Mouse (Mus musculus) induced T-regulatory cell, adult 2 months (primary cell): ENCODE data around the gene Rhod.
A peak's percentile ranks its signal among the peaks of the same experiment; 100 is the strongest.
"Not testable (repeated sequence)": the region's sequence is repeated elsewhere in the genome, so short reads cannot be mapped to it uniquely, and the experiment has no call there.

Experiments
- DNase-seq: peaks from one replicate; pipeline ENCODE4 v3.0.0-alpha.2; 2012; ENCODE audit warnings: low read depth

The Rhod gene

DNA sequence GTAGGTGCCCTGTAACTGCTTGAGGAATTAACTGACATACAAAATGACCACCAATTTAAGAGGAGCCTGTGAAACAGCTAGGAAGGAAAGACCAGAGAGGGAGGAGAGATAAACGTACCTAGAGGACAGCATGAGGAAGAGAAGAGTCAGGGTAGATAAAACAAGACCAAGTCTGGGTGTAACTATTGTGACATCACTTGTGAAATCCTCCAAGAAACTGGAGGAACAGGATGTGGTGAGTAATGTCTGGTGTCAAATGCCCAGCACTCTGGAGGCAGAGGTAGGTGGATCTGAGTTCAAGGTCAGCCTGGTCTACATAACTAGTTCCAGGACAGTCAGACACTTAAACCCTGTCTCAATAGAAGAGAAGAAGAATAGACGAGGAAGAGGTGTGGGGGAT, 30.2 kb downstream of the Rhod start:
- DNase-seq: no peak

DNA sequence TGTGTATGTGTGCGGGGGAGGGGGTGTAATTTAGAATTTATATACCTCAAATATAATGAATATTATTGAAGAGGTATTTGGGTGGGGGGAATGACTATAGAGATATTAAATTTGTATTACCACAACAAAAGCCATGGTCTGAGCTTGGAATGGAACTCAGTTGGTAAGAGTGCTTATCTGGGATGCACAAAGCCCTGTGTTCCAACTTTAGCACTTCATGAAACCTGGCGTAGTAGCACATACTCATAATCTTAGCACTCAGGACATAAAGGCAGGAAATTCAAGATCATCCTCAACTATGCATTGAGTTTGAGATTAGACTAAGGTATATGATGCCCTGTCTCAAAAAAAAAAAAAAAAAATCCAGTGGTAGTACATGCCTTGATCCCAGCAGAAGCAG, 34.4 kb downstream of the Rhod start:
- no peak for DNase-seq

DNA sequence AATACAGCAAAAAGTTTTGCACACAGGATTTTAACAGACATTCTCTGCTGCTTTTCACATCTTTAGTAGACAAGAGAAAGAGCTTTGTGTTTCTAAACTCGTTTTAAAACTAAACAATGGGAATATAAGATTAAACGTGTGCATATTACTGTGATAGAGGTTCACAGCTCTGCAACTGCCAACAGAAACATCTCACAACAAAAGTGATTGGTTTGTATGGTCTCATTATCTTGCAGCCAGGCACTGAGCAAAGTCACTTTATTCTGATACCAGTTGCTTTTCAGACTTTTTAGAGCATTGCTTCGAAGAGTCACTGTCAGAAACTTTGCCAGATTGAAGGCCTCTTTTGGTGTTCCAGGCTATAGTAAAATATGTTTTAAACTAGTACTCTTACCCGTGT, 40.3 kb downstream of the Rhod start:
- no peak for DNase-seq

DNA sequence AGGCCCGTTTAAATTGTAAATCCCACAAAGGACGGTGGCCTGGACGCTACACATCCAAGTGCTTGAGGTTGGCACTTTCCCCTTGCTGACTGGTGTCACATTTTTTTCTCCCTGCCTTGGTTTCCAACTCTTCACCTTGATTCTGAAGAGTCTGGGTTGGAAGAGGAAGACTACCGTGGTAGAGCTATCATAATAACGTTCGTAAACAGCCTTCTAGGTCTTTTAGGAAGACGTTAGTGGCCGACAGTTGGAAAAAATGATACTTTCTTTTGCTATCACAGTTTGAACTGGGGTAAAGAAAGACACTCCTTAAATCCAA, 40.6 kb downstream of the Rhod start:
- no peak for DNase-seq

DNA sequence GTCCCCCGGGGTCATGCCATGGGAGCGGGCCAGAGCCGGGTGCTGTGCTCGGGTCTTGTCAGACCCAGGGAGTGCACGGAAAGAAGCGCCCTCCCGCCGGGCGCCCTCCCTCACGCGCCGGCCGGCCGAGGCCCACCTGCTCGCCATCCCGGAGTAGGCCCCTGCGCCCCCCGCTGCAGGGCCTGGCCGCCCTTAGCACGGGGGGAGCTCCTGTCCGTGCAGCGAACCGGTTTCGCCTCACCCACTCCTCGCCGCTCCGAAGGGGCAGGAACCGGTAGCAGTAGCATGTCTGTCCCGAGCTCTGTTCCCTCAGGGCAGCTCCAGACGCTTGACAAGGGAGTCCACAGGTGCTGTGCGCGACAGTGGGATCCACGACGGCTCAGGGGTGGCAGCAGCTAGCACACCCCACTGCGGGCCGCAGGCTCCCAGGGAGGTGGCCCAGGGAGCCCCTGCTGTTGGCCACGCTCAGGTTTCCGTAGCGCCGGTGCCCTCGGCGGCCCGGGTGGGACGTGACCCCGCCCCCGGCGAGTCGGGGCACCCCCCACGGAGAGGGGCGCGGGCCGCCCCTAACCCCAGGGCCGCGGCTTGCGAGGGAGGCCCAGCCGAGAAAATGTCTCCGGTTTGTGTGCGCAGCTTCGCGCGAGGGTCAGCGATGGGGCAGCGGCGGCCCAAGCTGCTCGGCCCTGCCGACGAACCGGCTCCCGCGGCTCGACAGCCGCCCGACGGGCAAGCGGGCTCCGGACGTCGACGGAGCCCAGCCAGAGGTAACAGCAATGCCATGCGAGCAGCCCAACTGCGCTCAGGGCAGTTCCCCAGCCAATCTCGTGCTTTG, 41.2 kb downstream of the Rhod start, which contains the start of gene Kdm2a:
Kdm2a (minus strand) TSS at position 488 of the 832 bp plus-strand sequence.
- peak; percentile 66 for DNase-seq

DNA sequence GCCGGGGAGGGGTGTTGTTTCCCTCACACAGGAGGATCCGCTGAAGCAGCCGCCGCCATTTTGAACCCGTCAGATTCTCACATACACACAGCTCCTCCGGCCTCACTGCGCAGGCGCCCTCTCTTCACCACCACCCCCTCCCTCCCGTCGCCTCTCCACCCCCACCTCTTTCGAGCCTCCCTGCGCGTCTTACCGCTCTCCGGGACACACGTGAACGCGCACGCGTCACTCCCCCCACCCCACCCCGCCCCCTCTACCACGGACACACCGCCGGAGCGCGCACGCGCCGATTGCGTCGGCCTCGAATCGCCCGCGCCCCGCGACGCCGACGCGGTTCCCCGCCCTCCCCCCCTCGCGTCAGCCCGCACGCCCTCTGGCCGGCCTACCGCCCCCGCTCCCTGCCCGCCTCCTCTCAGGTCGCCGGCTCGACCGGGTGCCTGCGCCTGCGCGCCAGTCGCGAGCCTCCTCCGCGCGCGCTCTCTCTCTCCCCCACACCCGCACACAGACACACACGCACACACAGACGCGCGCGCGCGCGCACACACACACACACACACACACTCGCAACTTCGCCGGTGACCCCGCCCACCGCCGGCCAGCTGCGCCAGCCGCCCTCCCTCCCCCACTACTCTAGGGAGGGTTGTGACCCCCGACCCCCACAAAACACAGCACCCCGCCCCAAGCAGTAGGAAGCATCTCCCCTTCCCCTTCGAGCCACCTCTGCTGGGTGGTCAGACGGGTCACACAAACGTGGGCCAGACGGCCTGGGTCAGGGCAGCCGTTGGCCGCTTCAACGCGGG, 42.0 kb downstream of the Rhod start:
- peak; percentile 99 for DNase-seq

DNA sequence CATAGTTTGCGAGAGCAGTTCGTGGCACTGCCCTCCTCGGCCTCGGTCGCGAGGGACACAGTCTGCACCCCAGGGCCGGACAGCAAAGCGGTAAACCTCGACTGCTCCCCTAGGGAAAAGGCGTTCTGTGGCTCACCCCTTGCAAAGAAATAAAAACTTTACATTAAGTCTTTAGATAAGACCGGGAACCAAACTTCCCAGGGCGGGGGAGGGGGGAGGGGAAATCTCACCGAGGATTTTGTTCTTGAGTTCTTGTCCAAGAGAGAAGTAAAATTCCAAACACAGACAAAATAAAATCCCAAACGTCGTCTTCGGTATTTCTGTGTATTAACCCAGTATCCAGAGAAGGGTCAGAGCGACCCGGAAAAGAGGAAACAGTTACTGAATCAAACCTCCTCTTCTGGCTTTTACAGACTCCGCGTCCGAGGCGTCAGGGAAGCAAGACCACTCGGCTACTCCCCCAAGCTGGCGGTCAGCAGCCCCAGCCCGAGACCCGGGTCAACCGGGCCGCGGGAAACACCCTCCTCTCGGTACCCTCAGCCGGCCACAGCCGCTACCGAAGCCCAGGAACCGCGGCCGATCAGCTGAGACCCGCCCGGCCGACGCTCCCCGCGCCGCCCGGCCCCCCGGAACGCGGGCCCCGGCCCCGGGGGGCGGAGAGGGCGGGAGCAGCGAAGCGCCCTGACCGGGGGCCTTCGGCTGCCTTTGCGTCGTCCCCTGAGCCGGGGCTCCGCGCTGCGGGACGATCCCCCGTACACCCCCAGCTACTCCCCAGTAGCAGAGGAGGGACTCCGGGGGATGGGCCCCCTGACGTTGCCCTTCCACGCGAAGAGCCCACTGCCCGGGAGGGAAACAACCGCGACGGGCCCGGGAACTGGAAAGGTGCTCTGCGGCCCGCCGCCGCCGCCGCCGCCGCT, 42.9 kb downstream of the Rhod start:
- peak; percentile 56 for DNase-seq

DNA sequence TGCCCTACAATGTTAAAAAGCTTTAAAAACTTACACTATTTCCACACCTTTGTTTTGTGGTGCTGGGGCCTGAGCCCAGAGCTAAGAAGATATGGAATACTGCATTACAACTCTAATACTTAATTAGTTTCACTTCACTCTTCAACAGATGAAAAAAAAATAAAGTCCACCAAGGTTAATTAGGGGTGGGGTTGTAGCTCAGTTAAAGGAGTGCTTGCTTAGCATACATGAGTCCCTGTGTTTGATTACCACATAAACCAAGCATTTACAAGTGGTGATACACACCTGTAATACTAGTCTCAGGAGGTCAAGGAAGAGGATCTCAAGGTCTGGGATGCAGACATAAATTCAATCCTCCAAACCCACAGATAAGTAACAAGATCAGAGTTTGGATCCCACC, 52.0 kb downstream of the Rhod start:
- no peak for DNase-seq

DNA sequence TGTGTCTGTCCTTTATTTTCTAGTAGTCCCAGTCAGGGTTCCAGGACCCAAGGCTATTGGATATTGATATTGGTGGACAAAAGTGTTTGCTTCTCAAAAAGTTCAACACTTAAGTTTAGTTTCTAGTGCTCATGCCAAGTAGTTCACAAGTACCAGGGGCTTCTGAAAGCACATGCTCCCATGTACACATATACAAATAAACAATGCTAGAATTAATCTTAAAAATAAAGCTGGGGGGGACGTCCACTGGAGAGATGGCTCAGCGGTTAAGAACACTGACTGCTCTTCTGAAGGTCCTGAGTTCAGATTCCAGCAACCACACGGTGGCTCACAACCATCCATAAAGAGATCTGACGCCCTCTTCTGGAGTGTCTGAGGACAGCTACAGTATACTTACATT, 54.2 kb downstream of the Rhod start:
- DNase-seq: no peak

DNA sequence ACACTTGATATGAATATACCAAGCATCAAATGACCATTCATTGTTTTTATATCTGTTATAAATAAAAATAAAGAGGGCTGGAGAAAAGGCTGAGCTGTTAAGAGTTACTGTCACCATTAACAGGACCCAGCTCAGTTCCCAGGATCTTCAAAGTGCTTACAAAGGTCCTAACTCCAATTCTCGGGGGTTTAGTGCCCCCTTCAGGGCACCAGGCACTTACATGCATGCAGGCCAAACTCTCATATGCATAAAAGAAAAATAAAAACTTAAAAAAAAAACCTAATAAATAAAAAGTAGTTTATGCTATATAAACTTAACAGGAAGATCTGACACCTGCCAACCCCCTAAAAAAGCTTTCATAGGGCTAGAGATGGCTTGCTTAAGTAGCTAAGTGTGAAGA, 54.9 kb downstream of the Rhod start:
- peak; percentile 46 for DNase-seq

DNA sequence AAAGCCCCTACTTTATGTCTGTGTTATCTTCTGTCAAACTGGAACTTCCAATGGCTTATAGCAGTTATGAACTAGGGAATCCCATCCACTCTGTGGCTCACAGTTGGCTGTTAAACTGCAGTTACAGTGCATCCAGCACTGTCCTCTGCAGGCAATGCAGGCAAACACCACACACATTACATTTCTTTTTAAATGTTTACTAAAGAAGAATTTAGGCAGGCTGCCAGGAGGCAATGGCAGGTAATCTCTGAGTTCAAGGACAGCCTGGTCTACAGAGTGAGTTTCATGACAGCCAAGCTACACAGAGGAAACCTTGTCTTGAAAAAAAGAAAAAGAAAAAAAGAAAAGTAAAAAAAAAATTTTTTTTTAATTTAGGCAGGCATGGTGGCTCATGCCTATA, 55.9 kb downstream of the Rhod start:
- DNase-seq: no peak

DNA sequence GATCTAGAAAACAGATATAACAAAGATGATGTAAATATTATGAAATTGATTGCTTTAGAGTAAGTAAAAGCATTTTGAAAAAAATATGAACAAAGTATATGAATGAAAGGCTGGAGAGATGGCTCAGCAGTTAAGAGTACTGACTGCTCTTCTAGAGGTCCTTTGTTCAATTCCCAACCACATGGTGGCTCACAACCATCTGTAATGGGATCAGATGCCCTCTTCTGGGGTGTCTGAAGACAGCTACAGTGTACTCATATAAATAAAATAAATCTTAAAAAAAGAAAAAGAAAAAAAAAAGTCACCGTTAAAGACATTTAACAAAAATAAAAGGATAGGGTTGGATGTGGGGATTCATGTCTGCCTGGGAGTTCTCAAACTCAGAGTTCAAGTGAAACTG, 56.9 kb downstream of the Rhod start:
- DNase-seq: not testable (repeated sequence)
